Mouse (Mus musculus): ENCODE results near the gene Rpl9-ps1. TPM values are rescaled to one million over a fixed set of nuclear protein-coding genes. Genes with fewer than 3 reads are reported as not detected.

Gene Rpl9-ps1
- polyA plus RNA-seq, 1 experiment: not detected

GRCm38 (mm10) chr11:83605535-83605934 is 39.9 kb downstream of the Rpl9-ps1 start:
- Histone ChIP-seq H3K27me3 (ENCODE audit: control insufficient read depth) (no peaks in the 10 kb centered on the region), H3K4me1 (ENCODE audit: control insufficient read depth) (no peaks in the 10 kb centered on the region), H3K4me3 (replicated peaks) (no peak overlapping the region), H3K36me3 (ENCODE audit: control insufficient read depth) (no peaks in the 10 kb centered on the region), H3K9me3 (ENCODE audit: control insufficient read depth, low read length) (no peaks in the 10 kb centered on the region)
- TF ChIP-seq GATA1 (IDR thresholded peaks at IDR 0.05; ENCODE audit: low read length): no peak
- no peak for TF ChIP-seq TAL1 (IDR thresholded peaks at IDR 0.05; ENCODE audit: low read length)

GRCm38 (mm10) chr11:83604698-83605097 is 40.7 kb downstream of the Rpl9-ps1 start:
- Histone ChIP-seq H3K9me3 (ENCODE audit: control insufficient read depth, low read length) (no peaks in the 10 kb centered on the region), H3K4me3 (replicated peaks) (no peak overlapping the region), H3K36me3 (ENCODE audit: control insufficient read depth) (no peaks in the 10 kb centered on the region), H3K4me1 (ENCODE audit: control insufficient read depth) (no peaks in the 10 kb centered on the region), H3K27me3 (ENCODE audit: control insufficient read depth) (no peaks in the 10 kb centered on the region)
- TF ChIP-seq GATA1 (IDR thresholded peaks at IDR 0.05; ENCODE audit: low read length): no peak
- no peak for TF ChIP-seq TAL1 (IDR thresholded peaks at IDR 0.05; ENCODE audit: low read length)

DNA sequence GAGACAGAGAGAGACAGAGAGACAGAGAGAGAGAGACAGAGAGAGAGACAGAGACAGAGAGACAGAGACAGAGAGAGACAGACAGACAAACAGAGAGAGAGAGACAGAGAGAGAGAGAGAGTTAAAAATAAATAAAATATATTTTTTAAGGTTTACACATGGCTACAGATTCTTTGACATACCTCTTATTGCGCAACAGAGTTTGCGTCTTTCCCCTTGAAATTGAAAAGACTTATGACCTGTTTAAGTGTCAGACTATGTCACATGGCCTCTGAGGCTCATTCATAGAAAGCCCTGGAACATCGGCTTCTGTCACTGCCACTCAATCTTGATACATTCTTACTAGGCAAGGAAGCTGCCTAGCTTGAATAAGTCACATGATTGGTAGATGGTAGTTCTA is 42.0 kb downstream of the Rpl9-ps1 start:
- H3K9me3 ChIP-seq (ENCODE audit: control insufficient read depth, low read length): no peaks in the 10 kb centered on the region
- no peaks in the 10 kb centered on the region for H3K4me1 ChIP-seq (ENCODE audit: control insufficient read depth)
- H3K27me3 ChIP-seq (ENCODE audit: control insufficient read depth): no peaks in the 10 kb centered on the region
- H3K4me3 ChIP-seq (replicated peaks): no peak overlapping the region
- H3K36me3 ChIP-seq (ENCODE audit: control insufficient read depth): no peaks in the 10 kb centered on the region
- TF ChIP-seq TAL1 (IDR thresholded peaks at IDR 0.05; ENCODE audit: low read length) (no peak), GATA1 (IDR thresholded peaks at IDR 0.05; ENCODE audit: low read length) (no peak)

DNA sequence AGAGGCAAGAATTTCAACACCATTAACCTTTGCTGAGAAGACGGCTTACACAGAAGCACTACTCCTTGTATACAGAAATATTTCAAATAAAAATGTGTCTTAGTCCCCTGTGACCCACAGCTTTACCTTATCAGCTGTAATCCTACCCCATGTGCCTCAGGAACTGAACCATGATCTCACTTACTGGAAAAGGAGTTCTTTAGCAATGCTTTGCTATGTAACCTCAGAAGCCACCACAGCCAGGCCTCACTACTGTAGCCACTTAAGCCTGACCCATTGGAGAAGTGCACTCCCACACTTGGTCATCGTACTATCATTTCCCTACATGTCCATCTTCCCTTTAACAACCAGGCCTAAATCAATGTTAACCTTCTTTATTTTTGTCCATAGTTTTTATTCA is 44.8 kb downstream of the Rpl9-ps1 start:
- H3K36me3 ChIP-seq (ENCODE audit: control insufficient read depth): no peaks in the 10 kb centered on the region
- H3K4me3 ChIP-seq (replicated peaks): no peak overlapping the region
- H3K27me3 ChIP-seq (ENCODE audit: control insufficient read depth): no peaks in the 10 kb centered on the region
- TF ChIP-seq GATA1 (IDR thresholded peaks at IDR 0.05; ENCODE audit: low read length) (no peak), TAL1 (IDR thresholded peaks at IDR 0.05; ENCODE audit: low read length) (no peak)
- H3K4me1 ChIP-seq (ENCODE audit: control insufficient read depth): no peaks in the 10 kb centered on the region
- no peaks in the 10 kb centered on the region for H3K9me3 ChIP-seq (ENCODE audit: control insufficient read depth, low read length)

DNA sequence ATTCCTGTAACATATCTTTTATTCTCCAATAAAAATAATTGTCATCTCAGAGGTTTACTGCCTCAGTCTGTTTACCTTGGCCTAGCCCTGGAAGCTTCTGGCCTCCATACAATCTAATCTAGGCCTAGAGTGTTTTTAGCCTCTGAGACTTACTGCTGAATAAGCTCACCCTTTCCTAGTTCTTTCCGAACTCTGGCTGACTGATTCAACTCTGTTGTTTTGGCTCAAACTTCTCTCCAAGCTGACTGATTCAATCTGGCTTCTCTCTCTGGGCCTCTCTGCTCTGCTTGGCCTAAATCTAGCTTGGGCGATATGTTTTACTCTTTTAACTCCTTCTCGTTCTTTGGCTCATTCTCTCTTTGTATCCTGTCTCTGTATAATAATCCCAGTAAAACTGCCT is 46.4 kb downstream of the Rpl9-ps1 start:
- no peak for TF ChIP-seq GATA1 (IDR thresholded peaks at IDR 0.05; ENCODE audit: low read length)
- no peak for TF ChIP-seq TAL1 (IDR thresholded peaks at IDR 0.05; ENCODE audit: low read length)
- no peaks in the 10 kb centered on the region for H3K9me3 ChIP-seq (ENCODE audit: control insufficient read depth, low read length)
- H3K27me3 ChIP-seq (ENCODE audit: control insufficient read depth): no peaks in the 10 kb centered on the region
- no peaks in the 10 kb centered on the region for H3K4me1 ChIP-seq (ENCODE audit: control insufficient read depth)
- H3K36me3 ChIP-seq (ENCODE audit: control insufficient read depth): no peaks in the 10 kb centered on the region
- no peak overlapping the region for H3K4me3 ChIP-seq (replicated peaks)

- Histone ChIP-seq H3K9me3 (ENCODE audit: control insufficient read depth, low read length) (no peaks in the 10 kb centered on the region), H3K4me1 (ENCODE audit: control insufficient read depth) (no peaks in the 10 kb centered on the region), H3K27me3 (ENCODE audit: control insufficient read depth) (no peaks in the 10 kb centered on the region), H3K36me3 (ENCODE audit: control insufficient read depth) (no peaks in the 10 kb centered on the region), H3K4me3 (replicated peaks) (no peak overlapping the region)
- TF ChIP-seq TAL1 (IDR thresholded peaks at IDR 0.05; ENCODE audit: low read length) (no peak), GATA1 (IDR thresholded peaks at IDR 0.05; ENCODE audit: low read length) (no peak)
These were observed 47.1 kb downstream of the Rpl9-ps1 start for GRCm38 (mm10) chr11:83598207-83598837.

- Histone ChIP-seq H3K9me3 (ENCODE audit: control insufficient read depth, low read length) (no peaks in the 10 kb centered on the region), H3K36me3 (ENCODE audit: control insufficient read depth) (no peaks in the 10 kb centered on the region), H3K27me3 (ENCODE audit: control insufficient read depth) (no peaks in the 10 kb centered on the region), H3K4me1 (ENCODE audit: control insufficient read depth) (no peaks in the 10 kb centered on the region), H3K4me3 (replicated peaks) (no peak overlapping the region)
- TF ChIP-seq TAL1 (IDR thresholded peaks at IDR 0.05; ENCODE audit: low read length) (no peak), GATA1 (IDR thresholded peaks at IDR 0.05; ENCODE audit: low read length) (no peak)
These were observed 47.6 kb downstream of the Rpl9-ps1 start for GRCm38 (mm10) chr11:83597796-83598195.

GRCm38 (mm10) chr11:83595669-83596455 is 49.6 kb downstream of the Rpl9-ps1 start:
- no peaks in the 10 kb centered on the region for H3K36me3 ChIP-seq (ENCODE audit: control insufficient read depth)
- H3K4me1 ChIP-seq (ENCODE audit: control insufficient read depth): no peaks in the 10 kb centered on the region
- no peaks in the 10 kb centered on the region for H3K9me3 ChIP-seq (ENCODE audit: control insufficient read depth, low read length)
- H3K4me3 ChIP-seq (replicated peaks): no peak overlapping the region
- no peaks in the 10 kb centered on the region for H3K27me3 ChIP-seq (ENCODE audit: control insufficient read depth)
- TF ChIP-seq GATA1 (IDR thresholded peaks at IDR 0.05; ENCODE audit: low read length) (no peak), TAL1 (IDR thresholded peaks at IDR 0.05; ENCODE audit: low read length) (no peak)

Other genes with a start within 250 kb of the Rpl9-ps1 start
- gene Rasl10b, start 236.5 kb downstream of the Rpl9-ps1 start, polyA plus RNA-seq (2012): not detected in 2 replicates
- gene Gas2l2, start 216.2 kb downstream of the Rpl9-ps1 start, polyA plus RNA-seq (2012): not detected in 2 replicates
- not detected in 2 replicates for gene 1700020L24Rik, start 207.9 kb downstream of the Rpl9-ps1 start, polyA plus RNA-seq (2012)
- gene Mmp28, start 182.6 kb downstream of the Rpl9-ps1 start, polyA plus RNA-seq (2012): not detected in 2 replicates
- gene Taf15, start 172.5 kb downstream of the Rpl9-ps1 start, polyA plus RNA-seq (2012): 21.1 and 21.3 TPM in 2 replicates
- gene Heatr9, start 123.4 kb downstream of the Rpl9-ps1 start, polyA plus RNA-seq (2012): not detected in 2 replicates
- not detected in 2 replicates for gene Ccl5, start 115.1 kb downstream of the Rpl9-ps1 start, polyA plus RNA-seq (2012)
- gene Ccl9, start 67.0 kb downstream of the Rpl9-ps1 start, polyA plus RNA-seq (2012): 0.06 TPM in 1 of 2 replicates, not detected in the other
- 0.23 TPM in 1 of 2 replicates, not detected in the other for gene Ccl6, start 52.5 kb downstream of the Rpl9-ps1 start, polyA plus RNA-seq (2012)
- gene Ccl3, start 3.7 kb upstream of the Rpl9-ps1 start, polyA plus RNA-seq (2012): 0.08 and 0.24 TPM in 2 replicates
- 0.09 TPM in 1 of 2 replicates, not detected in the other for gene Ccl4, start 17.0 kb upstream of the Rpl9-ps1 start, polyA plus RNA-seq (2012)
- gene Wfdc17, start 58.4 kb upstream of the Rpl9-ps1 start, polyA plus RNA-seq (2012): not detected in 2 replicates
- not detected in 2 replicates for gene Wfdc18, start 63.4 kb upstream of the Rpl9-ps1 start, polyA plus RNA-seq (2012)
- gene Wfdc21, start 101.3 kb upstream of the Rpl9-ps1 start, polyA plus RNA-seq (2012): not detected in 2 replicates
- 0.14 and 0.15 TPM in 2 replicates for gene Heatr6, start 108.1 kb upstream of the Rpl9-ps1 start, polyA plus RNA-seq (2012)
- 0.03 TPM in 1 of 2 replicates, not detected in the other for gene Hnf1b, start 204.4 kb upstream of the Rpl9-ps1 start, polyA plus RNA-seq (2012)